Mouse (Mus musculus) ES-Bruce4 (cell line): Measurements from ENCODE around the gene Tnfsf12. TPM values are rescaled to one million over a fixed set of nuclear protein-coding genes. Genes with fewer than 3 reads are reported as not detected.

Experiments used
- H3K27ac ChIP-seq: 2 replicates; pipeline ENCODE4 v1.5.1; 2012; ENCODE audit warnings: low read length, inconsistent platforms; ENCODE audit not compliant: insufficient read depth
- H3K27me3 ChIP-seq: 2 replicates; pipeline ENCODE4 v1.6.1; 2012; ENCODE audit warnings: mild to moderate bottlenecking, low read length, inconsistent platforms; ENCODE audit not compliant: control insufficient read depth, poor library complexity, insufficient read depth, severe bottlenecking
- H3K36me3 ChIP-seq: 2 replicates; pipeline ENCODE4 v1.6.1; 2012; ENCODE audit warnings: inconsistent platforms, mild to moderate bottlenecking, low read length, moderate library complexity; ENCODE audit not compliant: control insufficient read depth, poor library complexity, insufficient read depth, severe bottlenecking
- H3K4me1 ChIP-seq: one replicate; pipeline ENCODE4 v1.8.1; 2011; ENCODE audit warnings: low read length; ENCODE audit not compliant: control insufficient read depth, insufficient read depth
- H3K4me3 ChIP-seq: 2 replicates; pipeline ENCODE4 v1.5.1; 2011; ENCODE audit warnings: low read depth, mild to moderate bottlenecking, low read length
- H3K9ac ChIP-seq: 2 replicates; pipeline ENCODE4 v1.6.1; 2012; ENCODE audit warnings: low read depth, mild to moderate bottlenecking, inconsistent platforms; ENCODE audit not compliant: poor library complexity, severe bottlenecking
- H3K9me3 ChIP-seq: replicated peaks from 2 replicates; pipeline ENCODE4 v1.6.1; 2012; ENCODE audit warnings: mild to moderate bottlenecking, low read length, inconsistent platforms; ENCODE audit not compliant: control insufficient read depth, poor library complexity, insufficient read depth, severe bottlenecking
- CTCF ChIP-seq: IDR thresholded peaks from one replicate; pipeline ENCODE4 v1.8.1; 2011; ENCODE audit warnings: low read depth, low read length
- EP300 ChIP-seq: IDR thresholded peaks from 2 replicates; pipeline ENCODE4 v1.6.1; 2011; ENCODE audit warnings: low read depth, low read length; ENCODE audit not compliant: insufficient read depth
- POLR2A ChIP-seq: IDR thresholded peaks from one replicate; pipeline ENCODE4 v1.8.1; 2011; ENCODE audit warnings: low read length; ENCODE audit not compliant: insufficient read depth
- polyA plus RNA-seq: library from polyadenylated mRNA; stranded (reverse); fragments of >200 nt; gene quantifications from 2 replicates; pipeline ENCODE4 v1.2.4, GENCODE M21; 2011; ENCODE audit warnings: low read depth; ENCODE audit not compliant: missing spikeins, insufficient read depth, insufficient read length

Gene Tnfsf12
- polyA plus RNA-seq, 1 experiment = 3.4 TPM

- TF ChIP-seq EP300 (no peak), CTCF (no peak), POLR2A (no peak)
- Histone ChIP-seq H3K4me3 (no peak overlapping the region), H3K4me1 (peaks cover 3% of the 10 kb centered on the region)
Measured at GRCm38 (mm10) chr11:69692196-69692811, 3.3 kb downstream of the Tnfsf12 start.

GRCm38 (mm10) chr11:69689891-69690290 is 5.8 kb downstream of the Tnfsf12 start:
- H3K27ac ChIP-seq = peak overlapping the region; percentile 91
- TF ChIP-seq EP300 (peak; percentile 92), POLR2A (no peak)

More at GRCm38 (mm10) chr11:69692196-69692811, 3.3 kb downstream of the Tnfsf12 start:
- H3K9me3 ChIP-seq = no peaks in the 10 kb centered on the region
- H3K27ac ChIP-seq = 0 out of 2 replicates have a peak overlapping the region, but pooled peaks have one; percentile 12
- H3K9ac ChIP-seq = no peak overlapping the region
- no peaks in the 10 kb centered on the region for H3K27me3 ChIP-seq
- H3K36me3 ChIP-seq = no peaks in the 10 kb centered on the region

GRCm38 (mm10) chr11:69687061-69687460 is 8.6 kb downstream of the Tnfsf12 start:
- peak overlapping the region; percentile 85 for H3K9ac ChIP-seq
- peak overlapping the region; percentile 31 for H3K4me3 ChIP-seq
- H3K36me3 ChIP-seq = no peaks in the 10 kb centered on the region
- TF ChIP-seq EP300 (no peak), POLR2A (no peak), CTCF (no peak)
- peak overlapping the region; percentile 65 for H3K27ac ChIP-seq
- no peaks in the 10 kb centered on the region for H3K9me3 ChIP-seq
- no peaks in the 10 kb centered on the region for H3K27me3 ChIP-seq
- H3K4me1 ChIP-seq = no peaks in the 10 kb centered on the region

More at GRCm38 (mm10) chr11:69689891-69690290, 5.8 kb downstream of the Tnfsf12 start:
- peaks cover 3% of the 10 kb centered on the region for H3K4me1 ChIP-seq
- H3K9ac ChIP-seq = peak overlapping the region; percentile 7; the same call in 1 of the 2 replicates
- H3K36me3 ChIP-seq = no peaks in the 10 kb centered on the region
- no peaks in the 10 kb centered on the region for H3K9me3 ChIP-seq
- no peaks in the 10 kb centered on the region for H3K27me3 ChIP-seq
- no peak overlapping the region for H3K4me3 ChIP-seq

- Histone ChIP-seq H3K36me3 (no peaks in the 10 kb centered on the region), H3K4me3 (peak overlapping the region; percentile 31), H3K27ac (peak overlapping the region; percentile 65), H3K9me3 (no peaks in the 10 kb centered on the region), H3K9ac (peak overlapping the region; percentile 85), H3K4me1 (no peaks in the 10 kb centered on the region), H3K27me3 (no peaks in the 10 kb centered on the region)
- TF ChIP-seq POLR2A (peak; percentile 26), CTCF (no peak), EP300 (0 out of 2 replicates have a peak, but pooled peaks have one; percentile 25)
Measured at GRCm38 (mm10) chr11:69686377-69686776, 9.3 kb downstream of the Tnfsf12 start.

- H3K9ac ChIP-seq = peak within 1 kb of the TSS; percentile 85
- H3K27ac ChIP-seq = peak within 1 kb of the TSS; percentile 65
Measured at GRCm38 (mm10) chr11:69685526-69686148, 10.0 kb downstream of the Tnfsf12 start, which contains the start of gene Tnfsf13. Tnfsf13 (minus strand) TSS chr11:69685784.

GRCm38 (mm10) chr11:69684936-69685335 is 10.7 kb downstream of the Tnfsf12 start:
- H3K4me3 ChIP-seq = peak overlapping the region; percentile 68
- peak overlapping the region; percentile 85 for H3K9ac ChIP-seq
- H3K4me1 ChIP-seq = no peaks in the 10 kb centered on the region
- peaks cover 5% of the 10 kb centered on the region; the same call in 1 of the 2 replicates for H3K36me3 ChIP-seq
- H3K9me3 ChIP-seq = no peaks in the 10 kb centered on the region
- TF ChIP-seq EP300 (no peak), CTCF (no peak), POLR2A (no peak)
- H3K27me3 ChIP-seq = no peaks in the 10 kb centered on the region
- peak overlapping the region; percentile 65 for H3K27ac ChIP-seq

More at GRCm38 (mm10) chr11:69685526-69686148, 10.0 kb downstream of the Tnfsf12 start, which contains the start of gene Tnfsf13:
- Histone ChIP-seq H3K9me3 (no peaks in the 10 kb centered on the region), H3K4me3 (peak within 1 kb of the TSS; percentile 68), H3K27me3 (no peaks in the 10 kb centered on the region), H3K36me3 (no peaks in the 10 kb centered on the region), H3K4me1 (no peaks in the 10 kb centered on the region)
- no peak for TF ChIP-seq EP300
- TF ChIP-seq POLR2A = no peak
- TF ChIP-seq CTCF = no peak
